Mouse (Mus musculus) ZHBTc4 (cell line): ENCODE results near the gene Il3.

Experiments used
- DNase-seq: peaks from one replicate; pipeline ENCODE4 v3.0.0-alpha.2; 2011; ENCODE audit warnings: low read depth, low spot score

Gene Il3

DNA sequence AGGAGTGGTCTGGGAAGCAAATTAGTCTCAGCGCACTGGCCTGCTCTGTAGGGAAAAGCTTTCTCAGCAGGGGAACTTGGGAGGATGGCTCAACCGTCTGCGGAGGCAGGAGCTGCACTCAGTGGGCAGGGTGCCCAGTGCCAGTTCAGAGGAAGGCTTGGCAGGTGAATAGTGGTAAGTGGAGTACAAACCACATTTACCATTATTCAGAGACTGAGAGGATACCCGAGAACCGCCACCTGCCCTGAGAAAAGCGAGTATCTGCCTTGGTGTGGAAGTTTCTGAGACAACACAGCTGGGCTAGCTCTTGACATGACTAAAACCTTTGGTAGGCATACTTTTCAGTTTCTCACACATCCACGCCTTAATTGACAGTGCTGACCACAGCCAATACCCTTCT is 49.7 kb downstream of the Il3 start:
- no peak for DNase-seq

DNA sequence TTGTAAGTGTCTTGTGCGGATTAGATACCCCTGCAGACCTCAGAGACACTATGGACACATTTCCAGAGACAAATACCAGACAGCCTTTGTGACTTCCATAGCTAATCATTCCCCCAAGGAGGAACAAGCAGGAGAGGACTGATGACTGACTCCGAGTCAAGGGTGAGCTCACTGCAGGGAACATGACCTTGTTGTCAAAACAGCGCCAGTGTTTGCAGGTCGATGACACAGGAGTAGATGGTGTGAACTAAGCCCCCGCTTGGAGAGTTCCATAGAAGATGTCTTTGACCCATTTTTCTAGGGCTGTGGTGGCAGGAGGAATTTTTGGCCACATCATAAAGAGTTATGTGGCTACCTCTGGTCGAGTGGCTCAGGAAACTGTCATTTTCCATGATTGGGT is 51.0 kb downstream of the Il3 start:
- no peak for DNase-seq
